Mouse (Mus musculus) right cerebral cortex, adult 2 months (tissue): ENCODE data around the gene H2-DMb1.

ENCODE experiments used
- DNase-seq, 2 experiments: peaks; one replicate each; pipeline ENCODE4 v3.0.0; 2021 to 2022; ENCODE audit warnings: low spot score in 2 of 2

H2-DMb1 gene

GRCm38 (mm10) chr17:34152923-34153322 lies at the start of gene H2-DMb1:
H2-DMb1 (plus strand) TSS chr17:34153072.
- DNase-seq = peak; percentile 59 to 61

DNA sequence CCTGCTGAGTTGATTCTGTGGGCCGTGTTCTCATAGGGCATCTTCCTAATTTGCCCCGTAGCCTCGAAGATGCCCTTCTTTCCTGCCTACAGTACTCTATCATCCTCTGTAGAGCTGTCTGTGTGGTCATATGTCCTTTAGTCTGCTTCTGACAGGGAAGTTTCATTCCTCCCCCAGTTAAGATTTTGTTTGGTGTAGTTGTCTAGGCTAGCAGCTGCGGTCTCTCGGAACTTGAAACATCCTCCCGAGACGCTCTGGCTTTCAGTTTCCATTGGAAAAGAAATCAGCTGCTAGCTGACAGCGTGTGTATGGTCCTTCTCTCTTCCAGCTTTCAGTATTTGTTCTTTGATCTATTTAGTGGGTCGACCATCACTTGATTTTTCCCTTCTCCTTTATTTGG lies 48.1 kb upstream of the H2-DMb1 start:
- no peak for DNase-seq

DNA sequence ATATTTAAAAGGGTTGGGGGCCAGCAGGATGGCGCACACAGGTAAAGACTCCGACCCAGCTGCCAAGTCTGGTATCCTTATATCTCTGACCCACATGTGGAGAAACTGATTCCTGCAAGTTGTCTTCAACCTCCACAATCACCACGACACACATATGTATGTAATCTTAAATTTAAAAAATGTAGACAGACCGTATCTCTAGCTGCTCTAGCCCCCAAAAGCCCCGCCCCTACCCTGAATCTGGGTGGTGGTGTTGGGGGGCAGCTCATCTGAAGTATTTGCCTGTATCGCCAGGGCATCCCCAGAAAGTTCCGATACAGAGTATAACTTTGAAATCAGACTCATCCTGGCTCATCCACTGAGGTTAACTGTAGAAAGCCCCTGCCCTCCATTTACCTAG lies 46.3 kb upstream of the H2-DMb1 start:
- DNase-seq = no peak

- no peak for DNase-seq
Observed at GRCm38 (mm10) chr17:34107109-34107867, 45.6 kb upstream of the H2-DMb1 start.

- DNase-seq = no peak
Observed at GRCm38 (mm10) chr17:34108460-34108859, 44.4 kb upstream of the H2-DMb1 start.

DNA sequence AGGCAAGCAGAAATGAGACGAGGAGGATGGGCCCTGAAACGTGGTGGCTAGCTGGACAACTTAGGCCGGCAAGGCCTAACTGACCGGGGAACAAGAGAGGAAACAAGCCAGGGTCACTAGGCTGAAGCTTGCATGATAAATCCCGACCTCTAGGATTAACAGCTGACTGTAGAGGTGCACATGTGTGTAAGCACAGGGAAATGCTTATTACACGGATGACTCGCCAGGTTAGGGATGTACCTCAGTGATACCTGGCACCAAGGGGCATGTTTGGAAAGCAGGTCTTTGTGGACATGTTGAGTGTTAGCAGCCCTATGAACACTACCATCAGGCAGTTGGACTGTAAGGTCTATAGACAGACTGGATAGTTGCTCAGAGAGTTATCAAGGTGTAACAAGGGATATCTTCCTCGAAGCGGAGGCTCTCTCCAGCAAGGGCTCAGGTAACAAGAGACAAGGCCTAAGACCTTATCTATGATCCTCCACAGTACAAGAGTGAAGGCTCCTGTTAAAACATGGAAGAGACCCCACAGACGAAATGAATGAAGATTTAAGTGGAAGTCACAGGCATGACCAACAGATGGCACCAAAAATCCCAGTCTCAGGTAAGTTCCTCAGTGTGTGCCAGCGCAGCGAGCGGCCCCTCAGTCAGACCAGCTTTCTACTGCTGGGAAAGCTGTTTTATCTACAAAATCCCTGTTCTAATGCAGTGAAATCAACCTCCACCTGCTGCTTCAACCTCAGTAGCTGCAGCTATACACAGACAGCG lies 43.6 kb upstream of the H2-DMb1 start:
- DNase-seq = no peak

- no peak for DNase-seq
Observed at GRCm38 (mm10) chr17:34109806-34110195, 43.1 kb upstream of the H2-DMb1 start.

GRCm38 (mm10) chr17:34110309-34110708 lies 42.6 kb upstream of the H2-DMb1 start:
- no peak for DNase-seq

- no peak for DNase-seq
Observed at GRCm38 (mm10) chr17:34114114-34114513, 38.8 kb upstream of the H2-DMb1 start.

DNA sequence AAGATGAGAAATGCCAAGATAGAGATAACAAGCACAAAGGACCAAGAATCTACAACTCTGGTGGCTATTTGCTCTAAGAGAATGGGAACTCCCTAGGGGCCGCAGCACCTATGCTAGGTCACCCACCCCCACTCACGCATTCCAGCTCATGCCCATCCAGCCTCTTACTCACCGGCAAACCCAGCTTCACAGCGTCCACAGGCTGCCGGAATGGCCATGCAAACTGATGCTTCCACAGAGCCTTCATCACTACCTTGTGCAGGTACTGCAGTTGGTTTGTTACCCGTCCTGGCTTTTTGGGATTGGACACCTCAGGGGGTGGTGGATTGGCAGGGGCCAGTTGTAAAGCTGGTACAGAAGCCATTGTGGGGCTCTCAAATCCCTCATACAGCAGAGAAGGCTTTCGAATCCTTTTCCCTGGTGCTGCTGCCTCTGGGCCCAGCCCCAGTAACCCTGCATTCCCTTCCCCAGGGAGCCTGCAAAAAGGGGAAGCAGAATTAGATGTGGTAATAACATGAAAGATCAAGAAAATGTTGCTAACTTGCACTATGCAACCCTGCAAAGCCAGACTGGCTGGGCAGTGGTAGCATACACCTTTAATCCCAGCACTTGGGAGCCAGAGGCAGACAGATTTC lies 36.0 kb upstream of the H2-DMb1 start:
- DNase-seq = no peak

- no peak for DNase-seq
Observed at GRCm38 (mm10) chr17:34117421-34118112, 35.3 kb upstream of the H2-DMb1 start.

DNA sequence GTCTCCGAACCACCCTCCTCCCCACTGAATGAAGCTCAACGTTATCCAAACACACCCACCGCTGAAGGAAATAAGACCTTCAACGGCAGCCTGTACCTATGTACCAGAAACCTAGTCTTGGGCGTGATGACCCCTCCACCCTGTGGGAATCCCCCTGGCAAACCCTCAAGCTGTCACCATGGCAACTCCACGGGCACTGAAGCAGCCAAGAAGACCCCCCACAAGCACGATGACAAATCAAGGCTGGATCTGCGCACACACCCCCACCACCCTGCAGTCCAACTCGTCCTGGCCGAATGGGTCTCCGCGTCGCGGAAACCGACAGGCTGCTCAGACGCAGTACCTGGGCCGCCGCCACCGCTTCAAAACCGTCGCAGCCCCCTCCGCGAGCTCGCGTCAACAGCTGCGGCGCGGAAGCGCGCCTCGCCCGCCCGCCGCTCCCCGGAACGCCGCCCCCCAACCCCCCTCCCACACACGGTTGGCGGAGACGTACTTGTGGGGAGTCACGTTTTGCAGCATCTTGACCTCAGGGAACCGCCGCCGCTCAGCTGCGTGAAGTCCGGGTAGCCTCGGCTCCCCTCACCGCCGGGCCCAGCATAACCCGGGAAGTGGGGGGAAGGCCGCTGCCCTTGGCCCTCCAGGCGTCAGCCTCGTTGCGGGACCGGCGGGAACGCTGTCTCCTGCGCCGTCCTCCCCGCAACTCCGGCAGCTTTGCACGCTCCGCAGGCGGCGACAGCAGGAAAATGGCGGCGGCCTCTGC lies 34.6 kb upstream of the H2-DMb1 start:
- peak in 1 of 2 experiments; percentile 40 for DNase-seq

DNA sequence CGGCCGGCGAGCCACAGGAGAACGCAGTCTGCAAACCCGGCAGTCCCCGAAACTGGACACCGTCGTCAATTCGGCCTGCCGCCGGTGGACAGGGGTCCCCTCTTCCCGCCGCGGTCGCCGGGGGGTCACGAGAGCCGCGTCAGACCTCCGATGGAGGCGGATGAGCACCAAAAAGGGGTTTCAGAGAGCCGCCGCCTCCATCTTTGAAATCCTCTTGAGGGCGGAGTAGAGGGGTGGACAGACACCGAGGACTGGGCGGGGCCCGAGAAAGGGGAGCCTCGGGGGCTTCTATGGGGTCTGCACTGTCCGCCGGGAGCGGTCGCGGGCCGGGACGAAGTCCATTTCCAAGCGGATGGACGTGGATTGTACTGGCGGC lies 34.0 kb upstream of the H2-DMb1 start:
- DNase-seq = no peak

- peak; percentile 99 for DNase-seq
Observed at GRCm38 (mm10) chr17:34119249-34120179, 33.4 kb upstream of the H2-DMb1 start, which contains the start of gene H2-DMa. H2-DMa (plus strand) TSS chr17:34119541.

- DNase-seq = peak; percentile 87 to 89
Observed at GRCm38 (mm10) chr17:34120180-34120723, 32.6 kb upstream of the H2-DMb1 start.

DNA sequence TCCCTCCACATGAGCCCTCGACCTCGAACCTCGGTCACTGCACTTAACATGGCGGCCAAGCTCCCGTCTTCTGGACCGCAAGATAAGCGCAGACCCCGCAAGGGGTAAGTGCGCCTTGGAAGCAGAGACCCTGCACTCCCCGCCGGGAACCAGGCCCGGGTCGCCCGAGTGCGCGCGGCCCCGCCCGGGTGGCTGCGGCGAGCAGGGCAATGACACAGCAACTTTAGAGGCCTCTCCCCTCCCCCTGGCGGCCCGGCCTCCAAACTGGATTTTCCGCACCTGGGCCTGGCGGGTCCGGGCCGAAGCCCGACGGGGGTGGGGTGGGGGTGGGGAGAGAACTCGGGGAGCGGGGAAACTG lies 32.1 kb upstream of the H2-DMb1 start:
- DNase-seq = peak in 1 of 2 experiments; percentile 78

DNA sequence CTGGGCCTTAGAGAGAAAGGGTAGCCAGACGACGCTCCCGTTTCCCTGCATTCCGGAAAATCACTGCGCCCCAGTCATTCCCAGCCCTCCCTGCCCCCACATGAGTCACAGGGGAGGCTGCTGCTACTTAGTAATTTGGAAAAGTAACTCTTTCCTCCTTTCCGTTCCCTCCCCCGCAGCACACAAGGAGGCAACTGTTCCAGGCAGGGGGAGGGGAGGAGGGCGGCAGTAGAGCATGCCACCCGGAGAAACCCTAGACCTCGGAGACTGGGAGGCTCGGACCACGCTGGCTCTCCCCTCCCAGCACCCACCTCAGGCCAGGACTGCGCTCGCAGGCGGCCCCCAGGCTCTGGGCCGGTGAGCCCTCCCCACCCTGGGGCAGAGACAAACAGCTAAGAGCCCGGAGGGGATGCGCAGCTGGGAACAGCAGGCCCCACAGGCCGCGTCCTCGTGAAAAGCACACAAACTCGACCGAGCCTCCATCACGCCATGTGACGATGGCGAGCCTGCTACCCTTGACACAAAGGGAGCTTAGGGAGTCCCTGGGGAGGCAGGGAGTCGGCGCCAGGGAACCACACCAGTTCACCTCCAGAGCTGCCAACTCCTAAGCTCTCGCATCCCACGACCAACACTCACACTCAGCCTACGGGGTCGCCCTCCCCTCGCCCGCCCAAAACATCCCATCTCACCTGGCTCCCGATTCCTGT lies 31.5 kb upstream of the H2-DMb1 start:
- DNase-seq = peak; percentile 90 to 91

- peak in 1 of 2 experiments; percentile 50 for DNase-seq
Observed at GRCm38 (mm10) chr17:34121879-34122187, 31.0 kb upstream of the H2-DMb1 start.
